Mouse (Mus musculus): ENCODE measurements at regions not wholly inside any gene's neighbourhood (a gene's known extent, or its start where the extent isn't known, plus 50 kb on each side); places are given as distances from the start of the nearest gene placed in this dataset.

GRCm38 (mm10) chr13:25401936-25402504 lies 131.7 kb upstream of the Nrsn1 start:
- no peak for TF ChIP-seq CTCF (IDR thresholded peaks at IDR 0.05; ENCODE audit: insufficient read depth, low read length)
- TF ChIP-seq POLR2A (IDR thresholded peaks at IDR 0.05; ENCODE audit: borderline replicate concordance, extremely low read depth, low read depth, low read length): no peak

Data from lung, adult 2 months (tissue).